Mouse (Mus musculus): ENCODE measurements at regions not wholly inside any gene's neighbourhood (a gene's known extent, or its start where the extent isn't known, plus 50 kb on each side); places are given as distances from the start of the nearest gene placed in this dataset.

GRCm38 (mm10) chr9:18210721-18211120 lies 81.2 kb upstream of the Chordc1 start:
- no peaks in the 10 kb centered on the region for H3K36me3 ChIP-seq (ENCODE audit: control insufficient read depth, insufficient read depth, low read length)
- H3K4me2 ChIP-seq (ENCODE audit: low read length), result no peak overlapping the region
- H3K27me3 ChIP-seq (replicated peaks; ENCODE audit: control insufficient read depth, insufficient read depth, low read length), result no peaks in the 10 kb centered on the region
- no peaks in the 10 kb centered on the region for H3K4me1 ChIP-seq (ENCODE audit: control insufficient read depth, insufficient read depth, low read length)
- no peak overlapping the region for H3K27ac ChIP-seq (ENCODE audit: low read depth, low read length)
- H3K9me3 ChIP-seq (replicated peaks; ENCODE audit: control insufficient read depth, low read length), result no peaks in the 10 kb centered on the region
- DNase-seq (ENCODE audit: low spot score), result no peak
- H3K9ac ChIP-seq (ENCODE audit: low read length), result no peak overlapping the region
- ATAC-seq, result no peak
- 9% methylated on average over 1 of the region's 1 CpGs for WGBS
- no peak overlapping the region for H3K4me3 ChIP-seq (ENCODE audit: low read depth, low read length)

GRCm38 (mm10) chr9:18226644-18227043 lies 65.3 kb upstream of the Chordc1 start:
- Histone ChIP-seq H3K27ac (ENCODE audit: low read depth, low read length) (no peak overlapping the region), H3K27me3 (replicated peaks; ENCODE audit: control insufficient read depth, insufficient read depth, low read length) (no peaks in the 10 kb centered on the region), H3K9ac (ENCODE audit: low read length) (no peak overlapping the region), H3K4me3 (ENCODE audit: low read depth, low read length) (no peak overlapping the region), H3K4me2 (ENCODE audit: low read length) (no peak overlapping the region), H3K9me3 (replicated peaks; ENCODE audit: control insufficient read depth, low read length) (no peaks in the 10 kb centered on the region), H3K4me1 (ENCODE audit: control insufficient read depth, insufficient read depth, low read length) (no peaks in the 10 kb centered on the region), H3K36me3 (ENCODE audit: control insufficient read depth, insufficient read depth, low read length) (no peaks in the 10 kb centered on the region)
- DNase-seq (ENCODE audit: low spot score) (no peak), ATAC-seq (no peak)

GRCm38 (mm10) chr9:18229933-18230332 lies 62.0 kb upstream of the Chordc1 start:
- Histone ChIP-seq H3K4me1 (ENCODE audit: control insufficient read depth, insufficient read depth, low read length) (no peaks in the 10 kb centered on the region), H3K27me3 (replicated peaks; ENCODE audit: control insufficient read depth, insufficient read depth, low read length) (no peaks in the 10 kb centered on the region), H3K4me3 (ENCODE audit: low read depth, low read length) (no peak overlapping the region), H3K9me3 (replicated peaks; ENCODE audit: control insufficient read depth, low read length) (no peaks in the 10 kb centered on the region), H3K4me2 (ENCODE audit: low read length) (no peak overlapping the region), H3K36me3 (ENCODE audit: control insufficient read depth, insufficient read depth, low read length) (no peaks in the 10 kb centered on the region), H3K9ac (ENCODE audit: low read length) (no peak overlapping the region), H3K27ac (ENCODE audit: low read depth, low read length) (no peak overlapping the region)
- 6% methylated on average over 1 of the region's 1 CpGs for WGBS
- 0 out of 2 replicates have a peak, but pooled peaks have one; percentile 20 for ATAC-seq
- DNase-seq (ENCODE audit: low spot score), result peak; percentile 67
